Mouse (Mus musculus) urinary bladder, postnatal 10 days (tissue): Measurements from ENCODE around the gene Tuba4a.

Source experiments
- DNase-seq: peaks from one replicate; pipeline ENCODE4 v3.0.0; 2022; ENCODE audit warnings: low spot score

Gene Tuba4a

GRCm38 (mm10) chr1:75211141-75211708 is 8.4 kb downstream of the Tuba4a start:
- DNase-seq = no peak

DNA sequence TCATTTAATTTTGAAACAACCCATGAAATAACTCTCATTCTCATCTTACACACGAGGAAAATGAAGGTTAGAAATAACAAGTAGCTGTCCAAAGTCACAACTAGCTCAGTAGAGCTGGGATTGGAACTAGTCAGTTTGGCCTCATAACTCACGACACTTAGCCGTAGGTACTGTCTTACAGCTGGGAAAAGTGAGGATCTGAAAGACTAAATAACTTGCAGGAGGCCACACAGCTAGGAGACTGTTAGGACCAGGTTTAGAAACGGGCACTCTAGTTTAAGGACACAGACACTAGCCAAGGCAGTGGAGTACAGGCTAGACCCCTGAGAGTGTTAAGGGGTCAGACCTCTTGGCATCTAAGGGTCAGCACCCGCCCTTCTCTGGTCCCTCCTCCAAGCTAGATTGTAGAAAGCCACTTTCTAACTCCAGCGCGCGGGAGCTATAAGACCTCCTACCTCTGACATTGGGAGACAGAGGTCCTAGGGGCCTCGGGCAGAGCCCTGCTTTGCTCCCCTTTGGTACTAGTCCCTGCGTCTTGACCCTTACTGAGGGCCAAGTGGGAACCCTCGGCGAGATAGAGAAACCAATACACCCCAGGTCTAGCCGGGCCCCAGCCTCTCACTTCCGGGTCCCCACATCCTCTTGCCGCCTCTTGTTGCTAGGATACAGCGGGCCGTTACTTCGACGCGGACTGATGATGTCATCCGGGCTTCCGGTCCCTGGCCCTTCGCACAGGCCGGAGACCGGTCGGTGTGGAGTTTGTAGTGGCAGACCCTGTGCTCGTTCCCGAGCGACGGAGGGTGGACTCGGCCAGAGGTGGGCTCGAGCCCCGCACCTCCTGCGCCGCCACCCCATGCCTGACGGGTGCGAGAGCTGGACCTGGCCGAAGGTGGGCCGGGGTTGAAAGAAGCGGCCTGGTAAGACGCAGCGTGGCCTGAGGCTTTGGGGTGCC is 9.3 kb downstream of the Tuba4a start, which contains the start of the genes Glb1l and Stk16:
Gene Glb1l, minus strand, starts transcription at position 678 of the 952 bp plus-strand sequence.
Gene Stk16, plus strand, starts transcription at position 703 of the 952 bp plus-strand sequence.
- peak; percentile 87 for DNase-seq

DNA sequence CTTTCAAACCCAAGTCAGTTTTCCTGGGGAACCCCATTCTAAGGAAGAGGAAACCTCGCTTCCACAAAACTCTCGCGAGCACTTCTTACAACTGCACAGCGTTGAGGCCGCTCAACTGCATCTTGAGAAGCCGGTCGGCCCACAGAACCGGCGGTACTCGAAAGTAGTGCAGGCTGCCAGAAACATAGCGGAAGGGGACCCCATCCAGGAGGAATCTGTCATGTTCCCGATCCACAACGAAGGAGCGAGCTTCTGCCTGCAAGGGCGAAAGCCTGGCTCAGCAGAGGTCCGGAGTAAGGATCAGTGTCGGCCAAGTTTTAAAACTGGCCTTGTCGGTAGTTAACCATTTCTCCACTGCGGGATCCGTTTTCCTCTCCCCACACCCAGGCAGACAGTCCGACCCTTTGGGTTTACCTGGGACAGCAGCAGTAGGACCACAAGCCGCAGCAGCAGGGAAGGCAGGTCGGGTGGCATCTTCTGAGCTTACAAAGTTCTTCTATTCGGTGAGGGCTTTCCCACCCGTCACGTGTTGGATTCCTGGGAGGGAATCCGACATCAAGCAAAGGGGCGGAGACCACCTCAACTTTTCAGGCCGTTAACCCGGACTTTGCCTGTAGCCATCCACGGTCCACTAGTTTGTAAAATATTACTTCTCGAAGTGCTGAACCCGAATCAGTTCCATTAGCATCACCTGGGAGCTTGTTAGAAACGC is 10.5 kb downstream of the Tuba4a start:
- DNase-seq = peak; percentile 26

GRCm38 (mm10) chr1:75201236-75201635 is 18.4 kb downstream of the Tuba4a start:
- no peak for DNase-seq

- DNase-seq = no peak
Measured at GRCm38 (mm10) chr1:75192452-75192851, 27.2 kb downstream of the Tuba4a start.

- peak; percentile 79 for DNase-seq
Measured at GRCm38 (mm10) chr1:75191622-75192402, 27.9 kb downstream of the Tuba4a start, which contains the start of the genes Ankzf1 and Atg9a. TSS of gene Ankzf1 (plus strand) at chr1:75192151. TSS of gene Atg9a (minus strand) at chr1:75192196.

DNA sequence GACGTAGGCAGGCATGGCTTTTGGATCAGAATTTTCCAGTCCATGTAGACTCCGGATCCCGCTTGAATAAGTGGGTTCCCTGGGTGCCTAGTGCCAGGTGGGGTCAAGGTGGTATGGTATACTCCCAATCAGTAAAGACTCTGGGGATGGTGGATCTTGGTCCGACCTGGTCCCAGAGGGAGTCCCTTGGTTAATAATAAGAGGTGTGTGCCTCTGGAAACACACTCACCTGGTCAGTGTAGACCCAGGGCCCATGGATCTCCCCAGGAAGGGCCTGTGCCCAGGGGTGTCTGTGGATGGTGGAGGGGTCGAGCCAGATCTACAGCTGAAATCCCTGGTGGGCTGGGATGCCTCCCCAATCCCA is 28.4 kb downstream of the Tuba4a start:
- DNase-seq = no peak

- DNase-seq = no peak
Measured at GRCm38 (mm10) chr1:75190577-75190976, 29.1 kb downstream of the Tuba4a start.

- DNase-seq = no peak
Measured at GRCm38 (mm10) chr1:75187914-75188483, 31.7 kb downstream of the Tuba4a start.

DNA sequence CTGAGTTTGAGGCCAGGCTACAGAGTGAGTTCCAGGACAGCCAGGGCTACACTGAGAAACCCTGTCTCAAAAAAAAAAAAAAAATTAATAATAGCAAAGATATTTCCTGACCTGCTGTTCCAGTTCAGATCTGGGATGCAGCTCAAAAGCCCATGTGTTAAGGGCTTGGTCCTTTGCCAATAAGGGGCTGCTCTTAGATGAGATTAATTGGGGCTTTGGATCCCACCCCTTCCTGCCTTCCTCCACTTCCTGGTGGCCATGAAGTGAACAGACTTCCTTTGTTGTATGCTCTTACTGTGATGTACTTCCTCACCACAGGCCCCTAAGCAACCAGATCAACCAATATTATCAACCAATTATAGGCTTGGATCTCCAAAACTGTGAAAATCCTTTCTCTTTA is 32.5 kb downstream of the Tuba4a start:
- DNase-seq = no peak

DNA sequence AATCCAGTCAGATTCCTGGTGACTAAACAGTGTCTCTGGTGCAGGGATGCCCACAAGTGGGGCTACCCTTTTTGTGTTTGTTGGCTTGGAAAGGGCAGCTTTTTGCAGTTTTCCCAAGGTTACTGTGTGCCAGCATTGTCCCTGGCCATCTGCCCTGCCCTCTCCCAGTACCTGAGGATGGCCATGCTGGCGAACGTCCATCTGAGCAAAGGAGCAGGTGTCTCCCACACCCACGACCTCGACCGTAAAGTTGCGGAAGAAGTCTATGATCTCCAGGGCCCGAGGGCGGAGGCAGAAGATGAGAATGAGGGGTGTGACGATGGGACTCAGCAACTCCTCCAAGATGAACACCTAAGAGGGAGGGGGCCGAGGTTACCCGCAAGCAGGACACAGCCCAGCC is 34.2 kb downstream of the Tuba4a start:
- no peak for DNase-seq

- DNase-seq = no peak
Measured at GRCm38 (mm10) chr1:75182160-75182559, 37.5 kb downstream of the Tuba4a start.

DNA sequence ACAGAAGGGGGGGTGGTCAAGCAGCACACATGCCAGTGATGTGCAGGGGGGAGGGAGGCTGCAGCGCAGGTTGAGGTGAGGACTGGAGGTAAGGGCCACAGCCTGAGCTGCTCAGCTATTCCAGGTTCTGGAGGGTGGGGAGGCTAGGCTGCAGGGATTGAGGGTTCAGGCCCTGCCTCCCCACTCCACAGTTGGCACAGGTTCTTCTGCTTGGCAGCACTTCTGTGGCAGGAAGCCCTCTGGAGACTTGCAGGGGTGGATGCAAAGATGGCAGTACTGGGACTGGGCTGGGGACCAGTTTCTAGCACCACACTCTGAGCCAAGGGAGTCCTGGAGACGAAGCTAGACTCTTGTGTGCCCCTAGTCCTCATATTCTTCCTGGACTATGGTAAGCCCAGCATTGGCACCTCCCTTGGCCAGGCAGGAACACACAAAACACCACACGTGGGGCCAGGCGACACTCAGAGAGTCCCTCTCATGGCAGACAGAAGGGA is 38.2 kb downstream of the Tuba4a start:
- DNase-seq = no peak

- DNase-seq = no peak
Measured at GRCm38 (mm10) chr1:75180741-75181140, 38.9 kb downstream of the Tuba4a start.

GRCm38 (mm10) chr1:75180105-75180590 is 39.5 kb downstream of the Tuba4a start, which contains the start of gene Abcb6:
TSS of gene Abcb6 (minus strand) at chr1:75180392.
- DNase-seq = peak; percentile 45

- DNase-seq = no peak
Measured at GRCm38 (mm10) chr1:75179334-75180104, 40.1 kb downstream of the Tuba4a start.

- DNase-seq = peak; percentile 93
Measured at GRCm38 (mm10) chr1:75168472-75169464, 50.9 kb downstream of the Tuba4a start, which contains the start of gene Zfand2b. TSS of gene Zfand2b (plus strand) at chr1:75168646.

- DNase-seq = no peak
Measured at GRCm38 (mm10) chr1:75168093-75168471, 51.6 kb downstream of the Tuba4a start.
